Comparison of ENCODE assay signal across 20 mouse cellular contexts in the genomic region with DNA sequence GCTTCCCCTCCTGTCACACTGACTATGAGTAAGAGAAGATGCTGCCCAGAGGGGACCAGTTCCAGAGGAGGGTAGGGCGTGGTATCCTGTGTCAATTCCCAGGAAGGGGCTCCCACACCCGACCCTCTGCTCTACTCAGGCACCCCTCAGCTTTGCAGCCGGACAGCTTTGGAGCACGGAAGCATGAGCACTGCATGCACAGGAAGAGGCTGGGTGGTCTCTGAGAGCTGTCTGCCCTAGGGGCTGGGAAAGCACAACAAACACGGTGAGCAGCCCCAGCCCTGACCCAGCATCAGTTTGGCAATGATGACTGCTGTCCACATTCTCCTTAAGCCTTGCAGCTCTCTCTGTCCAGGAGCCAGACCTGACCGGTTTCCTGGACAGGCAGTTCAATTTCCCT. TPM values are rescaled to one million over a fixed set of nuclear protein-coding genes. Genes with fewer than 3 reads are reported as not detected.
DNase-seq lines count a peak whose midpoint lies in the region; ATAC-seq and TF ChIP-seq lines count a peak whose summit lies in the region.
"Had no signal": no experiment of that assay in that cellular context is flagged by ENCODE, and none has a peak within 500 bp of the region (broad histone marks: within the 10 kb centered on the region; RNA-seq: fewer than 3 reads in every experiment).

No protein-coding gene starts in this region.

- H3K4me1 ChIP-seq in heart, embryonic 16.5 days (ENCODE audit: control insufficient read depth, insufficient read depth, low read length), result peaks cover 26% of the 10 kb centered on the region
- peaks cover 45% of the 10 kb centered on the region for H3K4me1 ChIP-seq in lung, embryonic 14.5 days (ENCODE audit: insufficient read depth)
- H3K4me1 ChIP-seq in lung, adult 2 months (ENCODE audit: control insufficient read depth, insufficient read depth, low read length), result no peaks in the 10 kb centered on the region; the same call in 1 of the 2 replicates
- H3K4me1 ChIP-seq in embryonic facial prominence, embryonic 12.5 days, result peaks cover 40% of the 10 kb centered on the region

- H3K27ac ChIP-seq in heart, embryonic 16.5 days (ENCODE audit: low read length), result 0 out of 2 replicates have a peak overlapping the region, but pooled peaks have one; percentile 9
- peak overlapping the region; percentile 63; the same call in 1 of the 2 replicates for H3K27ac ChIP-seq in lung, embryonic 14.5 days (ENCODE audit: low read depth)
- H3K27ac ChIP-seq in embryonic facial prominence, embryonic 12.5 days, result peak overlapping the region; percentile 7; the same call in 1 of the 2 replicates
- H3K27ac ChIP-seq: hindbrain, embryonic 14.5 days; liver, embryonic 14.5 days; macrophage; midbrain, embryonic 10.5 days had no signal

- no peaks in the 10 kb centered on the region for H3K36me3 ChIP-seq in heart, embryonic 16.5 days (ENCODE audit: control insufficient read depth, insufficient read depth)
- H3K36me3 ChIP-seq in lung, embryonic 14.5 days (ENCODE audit: insufficient read depth), result peaks cover 3% of the 10 kb centered on the region; the same call in 1 of the 2 replicates
- no peaks in the 10 kb centered on the region for H3K36me3 ChIP-seq in embryonic facial prominence, embryonic 12.5 days
- H3K36me3 ChIP-seq: midbrain, embryonic 10.5 days had no signal

- no peak overlapping the region for H3K9ac ChIP-seq in heart, embryonic 16.5 days (ENCODE audit: low read length)
- no peak overlapping the region for H3K9ac ChIP-seq in lung, embryonic 14.5 days
- no peak overlapping the region for H3K9ac ChIP-seq in embryonic facial prominence, embryonic 12.5 days
- H3K9ac ChIP-seq: hindbrain, embryonic 14.5 days; liver, embryonic 14.5 days had no signal

- H3K9me3 ChIP-seq in heart, embryonic 16.5 days (replicated peaks; ENCODE audit: control insufficient read depth, low read length), result no peaks in the 10 kb centered on the region
- H3K9me3 ChIP-seq in lung, embryonic 14.5 days (ENCODE audit: low read depth, low read length), result no peaks in the 10 kb centered on the region
- no peaks in the 10 kb centered on the region for H3K9me3 ChIP-seq in embryonic facial prominence, embryonic 12.5 days
- H3K9me3 ChIP-seq: midbrain, embryonic 10.5 days had no signal

- TF ChIP-seq CTCF in lung, embryonic 14.5 days (IDR thresholded peaks at IDR 0.05; ENCODE audit: low read depth), result no peak
- TF ChIP-seq CTCF in lung, adult 2 months (IDR thresholded peaks at IDR 0.05; ENCODE audit: insufficient read depth, low read length), result no peak

- no peak overlapping the region for H3K4me2 ChIP-seq in heart, embryonic 16.5 days (ENCODE audit: low read depth, low read length)
- H3K4me2 ChIP-seq in lung, embryonic 14.5 days, result no peak overlapping the region
- H3K4me2 ChIP-seq in embryonic facial prominence, embryonic 12.5 days (replicated peaks), result no peak overlapping the region
- H3K4me2 ChIP-seq: hindbrain, embryonic 14.5 days had no signal

- H3K4me3 ChIP-seq in heart, embryonic 16.5 days (ENCODE audit: low read length), result no peak overlapping the region
- H3K4me3 ChIP-seq in lung, embryonic 14.5 days (ENCODE audit: low read depth, low read length), result no peak overlapping the region
- H3K4me3 ChIP-seq in lung, adult 2 months (replicated peaks; ENCODE audit: extremely low read depth, low read depth, low read length), result no peak overlapping the region
- no peak overlapping the region for H3K4me3 ChIP-seq in embryonic facial prominence, embryonic 12.5 days
- H3K4me3 ChIP-seq: midbrain, embryonic 10.5 days had no signal

- DNase-seq in adrenal gland, adult 2 months, result peak; percentile 14
- no peak for DNase-seq in adrenal gland, adult 8-10 months
- no peak for DNase-seq in heart, postnatal 4 days
- peak; percentile 40 for DNase-seq in lung, embryonic 14.5 days
- no peak for DNase-seq in lung, adult 2 months
- DNase-seq in thymus, postnatal 36 days, result no peak
- DNase-seq: cerebellum, adult 2 months; heart, postnatal 14 days; kidney, adult 11 months; right cerebral cortex, postnatal 4 days; thymus, adult 2 months had no signal

- no peak for TF ChIP-seq POLR2A in lung, adult 2 months (IDR thresholded peaks at IDR 0.05; ENCODE audit: borderline replicate concordance, extremely low read depth, low read depth, low read length)

- WGBS in heart, embryonic 16.5 days, result 61% methylated on average over 6 of the region's 6 CpGs
- WGBS in lung, embryonic 14.5 days, result 37% methylated on average over 6 of the region's 6 CpGs
- WGBS in lung, adult 2 months, result 37% methylated on average over 6 of the region's 6 CpGs
- WGBS in embryonic facial prominence, embryonic 12.5 days, result 19% methylated on average over 6 of the region's 6 CpGs

- H3K27me3 ChIP-seq in heart, embryonic 16.5 days (ENCODE audit: control insufficient read depth, insufficient read depth, low read length), result peaks cover 2% of the 10 kb centered on the region; the same call in 1 of the 2 replicates
- H3K27me3 ChIP-seq in lung, embryonic 14.5 days (ENCODE audit: insufficient read depth, low read length), result no peaks in the 10 kb centered on the region
- H3K27me3 ChIP-seq in embryonic facial prominence, embryonic 12.5 days, result no peaks in the 10 kb centered on the region

- ATAC-seq in heart, embryonic 16.5 days (replicated peaks; ENCODE audit: extremely low read depth, insufficient read depth, low FRiP score), result peak; percentile 19; the same call in 1 of the 2 replicates
- ATAC-seq in lung, embryonic 14.5 days (ENCODE audit: insufficient read depth), result no peak
- ATAC-seq in embryonic facial prominence, embryonic 12.5 days (ENCODE audit: insufficient number of reproducible peaks, insufficient read depth, low FRiP score, low TSS enrichment), result no peak
- ATAC-seq: CD4-positive, CD25-positive, alpha-beta regulatory T cell, adult 4 months had no signal

RNA-seq across cellular contexts. Expression of a gene that starts 47.2 kb away (rescaled TPM):
- total RNA-seq in adrenal gland, adult 2 months (2021), result 1 to 10 TPM; 5.7 to 9.0 TPM
- 2.7 and 3.2 TPM in 2 replicates for polyA plus RNA-seq in adrenal gland, adult 2 months (2012; rRNA removed)
- total RNA-seq in adrenal gland, adult 8-10 months (2022), result 10 to 100 TPM in 2 of 4 experiments, 1 to 10 TPM in 2; 7.9 to 12.3 (median 10.3) TPM
- 4.2 and 6.0 TPM in 2 replicates for polyA plus RNA-seq in heart, embryonic 16.5 days (2015; fragmentation: Nextera tagmentation; extraction: Ambion mirVana)
- total RNA-seq in heart, postnatal 4 days (2021), result 1 to 10 TPM; 1.8 to 2.5 TPM
- polyA plus RNA-seq in lung, embryonic 14.5 days (2014; fragmentation: Nextera tagmentation; extraction: Ambion mirVana), result 25.7 and 26.8 TPM in 2 replicates
- 24.7 and 25.3 TPM in 2 replicates for polyA plus RNA-seq in lung, adult 2 months (2012; rRNA removed)
- polyA plus RNA-seq in embryonic facial prominence, embryonic 12.5 days (2016; fragmentation: Nextera tagmentation; extraction: Ambion mirVana), result 6.9 and 8.4 TPM in 2 replicates
- total RNA-seq: MEL; neutrophil, adult 5-6 weeks had no signal
- polyA plus RNA-seq: CD4-positive, CD25-positive, alpha-beta regulatory T cell, adult 4 months; macrophage had no signal

Comparison
In these comparisons a context has a peak if more than half of its experiments do, and no peak if none do; other contexts are left out.
1. DNase-seq: peak in adrenal gland, adult 2 months (single experiment) and lung, embryonic 14.5 days (single experiment); none in adrenal gland, adult 8-10 months (single experiment), heart, postnatal 4 days (single experiment), lung, adult 2 months (single experiment) and thymus, postnatal 36 days (0 of 2).
2. H3K27ac ChIP-seq: peak in every context shown above with its lines; median percentile 63 in lung, embryonic 14.5 days; 9 in heart, embryonic 16.5 days; 7 in embryonic facial prominence, embryonic 12.5 days.